Mouse (Mus musculus): Measurements from ENCODE around the gene Cybb. TPM values are rescaled to one million over a fixed set of nuclear protein-coding genes. Genes with fewer than 3 reads are reported as not detected.

Cybb gene
- polyA plus RNA-seq, 1 experiment from 2014 or later: 0.86 TPM

DNA sequence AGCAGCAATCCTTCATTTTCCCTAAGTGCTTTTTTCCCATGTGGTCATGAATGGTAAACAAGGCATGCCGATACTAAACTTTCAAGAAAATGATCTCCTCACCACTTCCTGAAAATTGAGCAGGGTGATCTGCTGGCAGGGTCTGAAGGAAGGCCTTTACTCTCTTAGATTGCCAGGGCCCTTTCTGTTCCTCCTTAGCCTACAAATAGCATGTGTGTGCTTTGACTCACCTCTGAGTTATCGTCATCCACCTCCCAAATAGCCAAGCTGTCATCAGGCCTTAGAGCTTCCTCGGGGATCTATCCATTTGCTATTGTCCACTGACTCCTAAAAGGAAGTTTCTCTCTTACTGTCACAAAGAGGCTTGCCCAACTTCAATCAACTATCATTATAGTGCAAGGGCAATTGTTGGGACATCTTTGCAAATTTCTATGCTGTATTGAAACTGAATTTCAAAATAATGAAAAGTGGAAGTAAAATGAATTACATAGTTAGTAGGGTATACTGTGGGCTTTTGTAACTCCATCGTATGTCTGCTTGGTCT lies 27.1 kb downstream of the Cybb start:
- no peaks in the 10 kb centered on the region for H3K4me1 ChIP-seq
- no peak overlapping the region for H3K9ac ChIP-seq (replicated peaks)
- no peak overlapping the region for H3K27ac ChIP-seq (replicated peaks)
- H3K4me2 ChIP-seq: no peak overlapping the region
- 84% methylated on average over 4 of the region's 4 CpGs for WGBS
- H3K9me3 ChIP-seq (replicated peaks): no peaks in the 10 kb centered on the region
- H3K36me3 ChIP-seq: no peaks in the 10 kb centered on the region
- ATAC-seq (ENCODE audit: low FRiP score): no peak
- no peaks in the 10 kb centered on the region for H3K27me3 ChIP-seq (replicated peaks)
- H3K4me3 ChIP-seq (replicated peaks): no peak overlapping the region

DNA sequence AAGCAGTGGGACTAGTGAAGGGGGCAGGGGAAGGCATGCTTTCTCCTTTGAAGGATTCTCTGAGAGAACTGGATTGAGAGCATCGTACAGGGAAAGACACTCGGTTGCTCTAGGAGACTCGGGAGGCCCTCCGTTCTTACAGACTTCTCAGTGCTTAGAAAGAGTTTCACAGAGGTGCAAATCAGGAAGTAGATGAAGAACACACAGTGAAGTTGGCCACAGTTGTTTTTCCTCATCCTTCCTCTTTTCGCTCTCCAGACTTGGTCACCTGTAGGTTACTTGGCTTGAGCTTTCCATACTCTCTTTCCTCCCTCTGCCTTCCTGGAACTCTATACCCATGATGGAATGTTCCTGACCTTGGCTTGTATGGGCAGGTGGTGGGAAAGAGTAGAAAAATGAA lies 35.2 kb downstream of the Cybb start:
- H3K9ac ChIP-seq (replicated peaks): no peak overlapping the region
- WGBS: 95% methylated on average over 5 of the region's 5 CpGs
- no peak overlapping the region for H3K4me3 ChIP-seq (replicated peaks)
- no peaks in the 10 kb centered on the region for H3K27me3 ChIP-seq (replicated peaks)
- no peaks in the 10 kb centered on the region for H3K4me1 ChIP-seq
- H3K9me3 ChIP-seq (replicated peaks): no peaks in the 10 kb centered on the region
- no peak for ATAC-seq (ENCODE audit: low FRiP score)
- H3K4me2 ChIP-seq: no peak overlapping the region
- H3K27ac ChIP-seq (replicated peaks): no peak overlapping the region
- H3K36me3 ChIP-seq: no peaks in the 10 kb centered on the region

DNA sequence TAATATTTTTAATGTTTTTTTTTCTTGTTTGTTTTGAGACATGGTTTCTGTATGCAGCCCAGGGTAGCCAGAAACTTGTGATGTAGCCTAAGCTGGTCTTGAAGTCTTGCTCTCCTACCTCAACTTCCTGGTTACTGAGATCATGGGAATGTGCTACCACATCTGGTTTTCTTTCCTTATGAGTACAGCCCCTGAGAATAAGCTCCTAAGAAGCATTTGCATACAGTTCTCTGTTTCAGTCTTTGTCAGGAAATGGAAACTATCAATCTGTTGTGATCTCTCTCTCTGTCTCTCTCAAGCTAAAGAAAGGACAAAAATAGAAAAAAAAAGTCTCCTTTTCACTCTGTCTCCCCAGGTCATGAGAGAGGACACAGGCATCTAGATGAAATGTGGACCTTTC lies 40.3 kb downstream of the Cybb start:
- ATAC-seq (ENCODE audit: low FRiP score): no peak

DNA sequence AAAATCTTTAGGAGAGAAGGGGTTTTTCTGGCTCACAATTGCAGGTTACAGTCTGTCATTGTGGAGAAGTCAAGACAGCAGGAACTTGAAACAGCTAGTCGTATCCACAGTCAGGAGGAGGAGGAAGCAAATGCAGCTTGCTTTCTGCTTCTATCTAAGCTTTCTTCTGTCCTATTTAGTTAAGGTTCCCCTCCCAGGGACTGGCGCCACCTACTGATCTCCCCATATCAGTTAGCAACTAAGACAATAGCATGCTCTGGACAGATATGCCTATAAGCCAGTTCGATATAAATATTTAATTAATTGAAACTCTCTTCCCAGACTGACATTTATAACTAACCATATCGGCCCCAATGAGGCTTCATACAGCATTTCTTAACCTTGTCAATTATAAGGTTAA lies 46.5 kb downstream of the Cybb start:
- no peak overlapping the region for H3K4me2 ChIP-seq
- no peaks in the 10 kb centered on the region for H3K4me1 ChIP-seq
- no peaks in the 10 kb centered on the region for H3K9me3 ChIP-seq (replicated peaks)
- 70% methylated on average over 4 of the region's 4 CpGs for WGBS
- H3K9ac ChIP-seq (replicated peaks): no peak overlapping the region
- H3K27ac ChIP-seq (replicated peaks): no peak overlapping the region
- H3K4me3 ChIP-seq (replicated peaks): no peak overlapping the region
- no peaks in the 10 kb centered on the region for H3K27me3 ChIP-seq (replicated peaks)
- no peak for ATAC-seq (ENCODE audit: low FRiP score)
- H3K36me3 ChIP-seq: no peaks in the 10 kb centered on the region

More for the DNA sequence above, 40.3 kb downstream of the Cybb start:
- Histone ChIP-seq H3K27ac (replicated peaks) (no peak overlapping the region), H3K9ac (replicated peaks) (no peak overlapping the region), H3K36me3 (no peaks in the 10 kb centered on the region), H3K4me1 (no peaks in the 10 kb centered on the region), H3K4me2 (no peak overlapping the region), H3K4me3 (replicated peaks) (no peak overlapping the region), H3K27me3 (replicated peaks) (no peaks in the 10 kb centered on the region), H3K9me3 (replicated peaks) (no peaks in the 10 kb centered on the region)

DNA sequence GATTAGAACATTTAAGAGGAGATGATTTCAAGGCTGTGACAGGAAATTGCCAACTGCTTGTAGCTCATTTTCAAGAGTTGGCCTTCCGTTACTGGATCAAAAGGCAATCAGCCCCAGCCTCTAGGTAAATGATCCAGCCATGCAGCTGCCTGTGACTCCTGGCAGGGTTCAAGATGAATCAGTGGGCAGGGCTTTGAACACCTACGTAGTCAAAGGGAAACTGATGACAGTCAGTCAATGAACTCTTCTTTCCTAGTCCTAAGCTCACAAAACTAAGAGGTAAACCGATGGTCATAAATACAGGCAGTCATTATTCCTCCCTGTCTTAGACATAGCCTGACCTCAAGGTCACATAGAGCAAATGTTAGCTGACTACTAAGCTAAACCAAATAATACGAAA lies 47.0 kb downstream of the Cybb start:
- no peaks in the 10 kb centered on the region for H3K36me3 ChIP-seq
- 90% methylated on average over 4 of the region's 4 CpGs for whole genome bisulfite sequencing
- H3K27me3 ChIP-seq (replicated peaks): no peaks in the 10 kb centered on the region
- H3K27ac ChIP-seq (replicated peaks): no peak overlapping the region
- H3K4me1 ChIP-seq: no peaks in the 10 kb centered on the region
- H3K4me2 ChIP-seq: no peak overlapping the region
- H3K9me3 ChIP-seq (replicated peaks): no peaks in the 10 kb centered on the region
- ATAC-seq (ENCODE audit: low FRiP score): no peak
- no peak overlapping the region for H3K4me3 ChIP-seq (replicated peaks)
- H3K9ac ChIP-seq (replicated peaks): no peak overlapping the region

DNA sequence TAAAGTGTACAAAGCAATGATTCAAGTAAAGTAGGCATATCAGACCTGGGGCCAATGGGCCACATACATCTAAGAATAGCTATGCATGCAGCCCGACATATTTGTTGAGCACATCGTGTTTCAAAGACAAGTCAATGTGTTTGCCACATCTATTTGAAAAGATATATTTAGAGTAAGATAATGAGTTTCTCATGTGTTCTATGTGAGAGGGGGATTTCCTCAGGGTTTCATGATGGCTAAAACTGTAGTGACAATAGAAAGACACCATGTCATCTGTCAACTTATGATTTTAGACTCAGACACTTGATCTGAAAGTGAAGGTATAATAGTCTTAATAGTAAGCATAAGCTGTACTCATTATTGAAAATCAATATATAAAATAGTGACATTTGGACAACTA lies 48.3 kb downstream of the Cybb start:
- H3K4me1 ChIP-seq: no peaks in the 10 kb centered on the region
- no peak overlapping the region for H3K9ac ChIP-seq (replicated peaks)
- no peaks in the 10 kb centered on the region for H3K9me3 ChIP-seq (replicated peaks)
- no peak overlapping the region for H3K27ac ChIP-seq (replicated peaks)
- no peaks in the 10 kb centered on the region for H3K36me3 ChIP-seq
- WGBS: 94% methylated on average over 2 of the region's 2 CpGs
- no peak overlapping the region for H3K4me2 ChIP-seq
- ATAC-seq (ENCODE audit: low FRiP score): no peak
- no peaks in the 10 kb centered on the region for H3K27me3 ChIP-seq (replicated peaks)
- H3K4me3 ChIP-seq (replicated peaks): no peak overlapping the region

DNA sequence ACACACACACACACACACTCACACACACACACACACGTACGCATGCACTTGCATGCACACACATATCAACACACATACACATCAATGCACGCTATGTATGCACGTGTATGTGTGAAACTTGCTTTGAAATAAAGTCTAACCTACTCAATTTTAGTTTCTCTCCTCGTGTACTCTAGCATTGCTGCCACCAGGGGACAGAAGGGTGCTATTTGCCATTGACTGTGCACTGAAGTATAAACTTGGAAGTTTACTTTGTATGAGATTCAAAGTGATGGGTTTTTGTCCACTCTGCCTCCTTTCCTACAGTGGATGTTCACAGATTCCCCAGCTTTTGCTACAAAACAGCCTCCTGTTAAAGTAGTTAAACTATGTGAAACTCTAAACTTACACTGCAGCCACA lies 73.7 kb downstream of the Cybb start:
- no peak overlapping the region for H3K4me2 ChIP-seq
- no peaks in the 10 kb centered on the region for H3K4me1 ChIP-seq
- WGBS: 84% methylated on average over 5 of the region's 5 CpGs
- no peaks in the 10 kb centered on the region for H3K27me3 ChIP-seq (replicated peaks)
- no peak overlapping the region for H3K27ac ChIP-seq (replicated peaks)
- H3K4me3 ChIP-seq (replicated peaks): no peak overlapping the region
- no peak overlapping the region for H3K9ac ChIP-seq (replicated peaks)
- no peaks in the 10 kb centered on the region for H3K36me3 ChIP-seq
- ATAC-seq (ENCODE audit: low FRiP score): no peak
- H3K9me3 ChIP-seq (replicated peaks): no peaks in the 10 kb centered on the region

Other genes starting within 250 kb of the Cybb start
- gene Gm14862, start 230.9 kb downstream of the Cybb start, polyA plus RNA-seq (2015; fragmentation: Nextera tagmentation; extraction: Ambion mirVana): 0.23 TPM in 1 of 2 replicates, not detected in the other
- 5.2 and 5.7 TPM in 2 replicates for gene Xk, start 215.0 kb downstream of the Cybb start, polyA plus RNA-seq (2015; fragmentation: Nextera tagmentation; extraction: Ambion mirVana)
- not detected in 2 replicates for gene H2al1m, start 204.0 kb downstream of the Cybb start, polyA plus RNA-seq (2015; fragmentation: Nextera tagmentation; extraction: Ambion mirVana)
- not detected in 2 replicates for gene H2al1k, start 137.1 kb downstream of the Cybb start, polyA plus RNA-seq (2015; fragmentation: Nextera tagmentation; extraction: Ambion mirVana)
- not detected in 2 replicates for gene H2al1o, start 84.6 kb upstream of the Cybb start, polyA plus RNA-seq (2015; fragmentation: Nextera tagmentation; extraction: Ambion mirVana)
- gene Dynlt3, start 175.2 kb upstream of the Cybb start, polyA plus RNA-seq (2015; fragmentation: Nextera tagmentation; extraction: Ambion mirVana): 51.9 and 57.8 TPM in 2 replicates